Mouse (Mus musculus) CD4-positive naive resting alpha-beta T cell, adult 76 days (primary cell): ENCODE data around the gene Fastkd1. TPM values are rescaled to one million over a fixed set of nuclear protein-coding genes. Genes with fewer than 3 reads are reported as not detected.

ENCODE experiments used
- total RNA-seq: library from RNA; stranded (reverse); gene quantifications from one replicate; pipeline ENCODE4 v1.2.4, GENCODE M21; 2023

The Fastkd1 gene
- 14.1 TPM for total RNA-seq

DNA sequence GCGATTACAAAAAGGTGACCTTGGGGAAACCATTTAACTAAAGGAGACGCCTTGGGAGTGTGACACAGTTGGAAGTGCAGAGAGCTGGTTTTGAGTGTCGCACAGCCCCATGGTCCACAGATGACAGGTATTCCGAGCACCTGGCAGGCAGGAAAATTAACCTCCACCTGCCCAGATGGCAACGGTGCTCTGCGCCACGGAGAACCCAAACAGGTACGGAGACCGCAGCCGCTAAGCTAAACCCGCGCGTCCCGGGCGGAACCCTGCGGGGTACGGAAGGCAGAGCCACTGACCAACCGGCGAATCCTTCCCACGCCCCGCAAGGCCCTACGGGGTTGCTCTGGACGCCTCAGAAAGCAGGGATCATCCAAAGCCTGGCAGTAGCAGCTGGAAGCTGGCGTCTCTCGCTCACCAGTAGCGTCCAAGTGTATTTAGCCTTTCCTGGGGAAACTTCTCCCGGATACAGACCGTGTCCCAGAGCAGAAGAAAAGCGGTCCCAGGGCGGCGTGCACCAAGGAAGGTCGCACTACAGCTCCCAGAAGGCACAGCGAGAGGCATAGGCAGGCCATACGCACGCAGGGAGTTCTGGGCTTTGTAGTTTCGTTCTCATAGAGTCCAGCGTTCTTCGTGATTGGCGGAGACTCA lies at the start of gene Fastkd1:
Gene Fastkd1, minus strand, starts transcription at position 536 of the 645 bp plus-strand sequence.

DNA sequence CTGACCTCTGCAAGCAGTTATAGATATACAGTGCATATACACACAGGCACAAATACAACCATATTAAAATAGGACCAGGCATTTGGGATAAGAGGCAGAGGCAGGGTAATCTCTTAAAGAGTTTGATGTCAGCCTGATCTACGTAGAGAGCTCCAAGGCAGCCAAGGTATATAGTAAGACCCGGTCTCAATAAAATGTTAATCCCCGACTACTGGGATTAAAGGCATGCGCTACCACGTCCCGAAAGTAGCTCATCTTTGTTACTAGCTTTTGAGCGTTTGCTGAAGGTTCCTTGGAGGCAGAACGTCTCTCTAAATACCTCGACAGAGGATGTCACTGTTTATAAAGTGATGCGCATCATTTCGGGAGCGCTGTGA lies 8.9 kb upstream of the Fastkd1 start, which contains the start of gene Ppig:
Gene Ppig, plus strand, starts transcription at position 273 of the 377 bp plus-strand sequence.

DNA sequence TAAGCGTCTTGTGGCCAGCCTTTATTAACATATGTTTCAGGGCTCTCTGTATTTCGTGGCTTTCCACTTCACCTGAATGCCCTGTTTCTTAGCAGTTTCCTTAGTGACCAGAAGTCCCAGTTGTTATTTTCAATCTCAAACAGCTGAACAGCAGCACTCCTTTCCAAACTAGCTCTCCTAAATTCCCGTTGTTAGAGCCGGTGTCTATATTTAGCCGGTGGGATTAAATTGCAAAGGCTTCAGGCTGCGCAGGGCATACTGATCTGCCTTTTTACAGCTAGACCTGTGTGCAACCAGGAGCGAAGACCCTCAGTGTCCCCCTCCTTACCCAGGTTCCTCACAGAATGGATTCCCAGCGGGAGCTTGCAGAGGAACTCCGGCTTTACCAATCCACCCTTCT lies 43.5 kb downstream of the Fastkd1 start, which contains the start of gene Klhl41:
Gene Klhl41, plus strand, starts transcription at position 268 of the 400 bp plus-strand sequence.

DNA sequence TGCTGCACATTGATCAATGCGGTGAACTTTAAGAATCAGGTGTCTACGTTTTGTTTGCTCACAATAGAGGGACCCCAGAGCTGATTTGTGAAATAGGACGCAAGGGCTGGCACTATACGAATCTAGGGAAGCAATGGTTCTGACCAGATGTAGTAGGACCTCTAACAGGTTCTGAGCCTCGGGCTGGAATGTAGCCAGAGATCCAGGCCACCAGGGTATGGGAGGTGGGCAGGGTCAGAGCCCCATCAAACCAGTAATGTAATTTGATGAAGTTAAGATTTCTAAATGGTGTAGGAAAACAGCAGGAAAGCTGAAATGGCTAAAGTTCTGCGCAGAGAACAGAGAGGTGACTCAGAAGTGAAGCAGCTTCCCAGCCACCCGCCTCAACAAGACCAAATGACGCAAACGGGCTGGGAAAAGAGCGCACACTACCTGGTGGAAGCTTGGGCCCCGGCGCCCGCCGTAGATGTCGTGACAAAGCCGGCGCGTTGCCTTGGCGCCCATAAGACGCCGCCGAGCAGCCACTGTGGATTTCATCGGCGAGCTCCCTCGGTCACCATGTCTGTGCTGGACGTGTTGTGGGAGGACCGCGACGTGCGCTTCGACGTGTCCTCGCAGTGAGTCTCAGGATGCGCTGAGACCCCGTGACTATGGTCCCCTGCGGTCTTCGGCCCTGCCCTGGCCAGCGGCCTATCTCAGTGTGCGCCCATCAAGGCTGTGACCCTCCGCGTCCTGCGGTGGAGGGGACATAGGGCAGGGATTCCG lies 66.4 kb downstream of the Fastkd1 start, which contains the start of gene Bbs5:
Gene Bbs5, plus strand, starts transcription at position 446 of the 765 bp plus-strand sequence.

Other genes starting within 250 kb of the Fastkd1 start
- gene Lrp2, start 127.5 kb downstream of the Fastkd1 start, total RNA-seq: not detected
- not detected for gene Bbs5, start 66.3 kb downstream of the Fastkd1 start, total RNA-seq
- not detected for gene Klhl41, start 43.4 kb downstream of the Fastkd1 start, total RNA-seq
- gene Ppig, start 9.0 kb upstream of the Fastkd1 start, total RNA-seq: 118 TPM
- gene Ccdc173, start 76.1 kb upstream of the Fastkd1 start, total RNA-seq: 2.6 TPM
- gene Phospho2, start 76.1 kb upstream of the Fastkd1 start, total RNA-seq: 18.3 TPM
- gene Klhl23, start 108.4 kb upstream of the Fastkd1 start, total RNA-seq: not detected
- gene Ssb, start 148.0 kb upstream of the Fastkd1 start, total RNA-seq: 174 TPM
- gene Mettl5, start 172.1 kb upstream of the Fastkd1 start, total RNA-seq: 13.2 TPM
- gene Ubr3, start 183.7 kb upstream of the Fastkd1 start, total RNA-seq: 74.1 TPM